Mouse (Mus musculus): ENCODE measurements around the gene Myo1e.
A peak's percentile ranks its signal among the peaks of the same experiment; 100 is the strongest.

GRCm38 (mm10) chr9:70232044-70233010 is 25.2 kb downstream of the Myo1e start:
- TF ChIP-seq CTCF (IDR thresholded peaks at IDR 0.05; ENCODE audit: control insufficient read depth, insufficient read depth, insufficient read length) (no peak), MYOG (IDR thresholded peaks at IDR 0.05; ENCODE audit: control insufficient read depth, extremely low read depth, insufficient read length) (no peak), MAX (IDR thresholded peaks at IDR 0.05) (no peak), USF1 (IDR thresholded peaks at IDR 0.05; ENCODE audit: low read depth) (no peak), CEBPB (IDR thresholded peaks at IDR 0.05; ENCODE audit: low read depth) (peak; percentile 27), FOSL1 (IDR thresholded peaks at IDR 0.05; ENCODE audit: insufficient read depth, low read length, poor library complexity, severe bottlenecking) (no peak)

Measured in C2C12 (cell line).